Mouse (Mus musculus) common myeloid progenitor, adult 5-6 weeks (primary cell): ENCODE measurements around the gene Col23a1. TPM values are rescaled to one million over a fixed set of nuclear protein-coding genes. Genes with fewer than 3 reads are reported as not detected.
"Not testable (repeated sequence)": the region's sequence is repeated elsewhere in the genome, so short reads cannot be mapped to it uniquely, and the experiment has no call there.

Source experiments
- ATAC-seq: replicated peaks from 2 replicates; pipeline ENCODE4 v1.8.0; 2016; ENCODE audit warnings: low read depth, mild to moderate bottlenecking, moderate TSS enrichment, inconsistent platforms; ENCODE audit not compliant: poor library complexity, severe bottlenecking
- total RNA-seq: library from RNA; stranded (forward); fragments of 200-1000, 187-1606 nt; gene quantifications from 2 replicates; pipeline ENCODE4 v1.2.3, GENCODE M21; 2017

Gene Col23a1
- total RNA-seq, 1 experiment from 2014 or later, result 0.18 TPM

DNA sequence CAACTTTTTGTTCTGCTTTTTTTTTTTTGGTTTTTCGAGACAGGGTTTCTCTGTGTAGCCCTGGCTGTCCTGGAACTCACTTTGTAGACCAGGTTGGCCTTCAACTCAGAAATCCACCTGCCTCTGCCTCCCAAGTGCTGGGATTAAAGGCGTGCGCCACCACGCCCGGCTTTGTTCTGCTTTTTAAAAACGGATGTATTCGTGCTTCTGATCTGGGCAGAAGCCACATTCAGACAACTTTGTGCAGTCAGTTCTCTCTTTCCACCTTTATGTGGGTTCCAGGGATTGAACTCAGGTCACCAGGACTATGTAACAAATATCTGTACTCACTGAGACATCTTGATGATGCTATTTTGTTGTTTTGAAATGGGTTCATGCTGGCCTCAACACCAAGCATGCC, 343.5 kb downstream of the Col23a1 start:
- ATAC-seq, result not testable (repeated sequence)

Other genes with a start within 250 kb of the Col23a1 start
- gene Olfr1375, start 241.8 kb upstream of the Col23a1 start, total RNA-seq, result not detected in 2 replicates
- gene Zfp354a, start 230.7 kb upstream of the Col23a1 start, total RNA-seq, result not detected in 2 replicates
- not detected in 2 replicates for gene Gm12569, start 69.4 kb upstream of the Col23a1 start, total RNA-seq
- 181 and 198 TPM in 2 replicates for gene Clk4, start 28.2 kb upstream of the Col23a1 start, total RNA-seq
- not detected in 2 replicates for gene BC049762, start 26.9 kb upstream of the Col23a1 start, total RNA-seq